Mouse (Mus musculus) stomach, adult 2 months (tissue): Measurements from ENCODE around the gene Samsn1. TPM values are rescaled to one million over a fixed set of nuclear protein-coding genes. Genes with fewer than 3 reads are reported as not detected.

Experiments used
- polyA plus RNA-seq: library from polyadenylated mRNA; depleted of rRNA; stranded (reverse); fragments of >200 nt; gene quantifications from 2 replicates; pipeline ENCODE4 v1.2.3, GENCODE M21; 2012; rRNA removed

Gene Samsn1
- polyA plus RNA-seq = 0.04 and 0.15 TPM in 2 replicates

DNA sequence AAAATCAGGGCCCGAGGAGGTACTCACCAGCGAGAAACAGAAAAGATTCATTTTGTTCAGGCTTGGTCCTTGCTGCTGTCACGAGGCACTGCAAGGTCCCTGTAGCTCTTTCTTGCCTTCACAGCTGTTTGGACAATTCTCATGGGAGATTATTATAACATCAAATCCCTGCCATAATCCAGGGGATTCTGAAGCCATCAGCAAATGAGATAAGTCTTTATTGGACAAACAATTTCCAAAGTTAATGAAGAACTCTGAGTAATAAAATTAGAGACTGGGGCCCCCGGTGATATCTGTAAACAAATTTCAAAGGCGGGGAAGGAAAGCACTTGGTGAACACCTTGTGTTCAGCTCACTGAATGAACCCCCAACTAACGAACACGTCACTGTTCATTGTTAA, at the start of gene Samsn1:
Gene Samsn1 (minus strand): TSS at position 101 of the 400 bp plus-strand sequence.

